Mouse (Mus musculus) B cell, adult 62 days (primary cell): ENCODE results near the gene Defa34. TPM values are rescaled to one million over a fixed set of nuclear protein-coding genes. Genes with fewer than 3 reads are reported as not detected.

ENCODE experiments used
- total RNA-seq: library from RNA; stranded (reverse); gene quantifications from 4 replicates; pipeline ENCODE4 v1.2.4, GENCODE M21; 2023

Gene Defa34
- not detected in 4 replicates for total RNA-seq

DNA sequence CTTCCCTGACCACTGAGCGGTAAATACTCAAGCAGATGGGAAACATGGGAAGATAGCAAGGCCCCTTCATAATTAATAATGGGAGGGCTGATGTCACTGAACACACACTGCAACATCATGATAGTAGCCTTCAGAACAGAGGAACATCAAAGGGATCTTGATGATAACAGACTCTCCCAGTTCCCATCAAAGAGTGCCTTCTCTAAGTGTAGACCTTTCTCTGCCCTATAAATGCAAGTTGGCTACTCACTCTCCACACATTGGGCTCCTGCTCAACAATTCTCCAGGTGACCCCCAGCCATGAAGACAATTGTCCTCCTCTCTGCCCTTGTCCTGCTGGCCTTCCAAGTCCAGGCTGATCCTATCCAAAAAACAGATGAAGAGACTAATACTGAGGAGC lies at the start of gene Defa34:
Gene Defa34 (plus strand): TSS at position 301 of the 400 bp plus-strand sequence.

DNA sequence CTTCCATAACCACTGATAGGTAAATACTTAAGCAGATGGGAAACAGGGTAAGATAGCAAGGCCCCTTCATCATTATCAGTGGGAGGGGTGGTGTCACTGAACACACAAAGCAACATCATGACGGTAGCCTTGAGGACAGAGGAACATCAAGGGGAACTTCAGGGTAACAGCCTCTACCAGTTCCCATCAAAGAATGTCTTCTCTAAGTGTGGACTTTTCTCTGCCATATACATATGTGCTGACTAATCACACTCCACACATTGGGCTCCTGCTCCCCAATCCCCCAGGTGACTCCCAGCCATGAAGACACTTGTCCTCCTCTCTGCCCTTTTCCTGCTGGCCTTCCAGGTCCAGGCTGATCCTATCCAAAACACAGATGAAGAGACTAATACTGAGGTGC lies 47.7 kb upstream of the Defa34 start, which contains the start of gene Defa26:
Gene Defa26 (plus strand): TSS at position 301 of the 400 bp plus-strand sequence.

DNA sequence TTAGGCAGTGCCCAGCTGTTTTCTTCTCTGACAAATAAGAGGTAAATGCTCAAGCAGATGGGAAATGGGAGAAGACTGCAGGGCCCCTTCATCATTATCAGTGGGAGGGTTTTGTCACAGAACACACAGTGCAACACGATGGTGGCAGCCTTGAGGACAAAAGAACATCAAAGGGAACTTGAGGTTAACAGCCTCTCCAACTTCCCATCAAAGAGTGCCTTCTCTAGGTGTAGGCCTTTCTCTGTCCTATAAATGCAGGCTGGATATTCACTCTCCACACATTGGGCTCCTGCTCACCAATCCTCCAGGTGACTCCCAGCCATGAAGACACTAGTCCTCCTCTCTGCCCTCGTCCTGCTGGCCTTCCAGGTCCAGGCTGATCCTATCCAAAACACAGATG lies 10.1 kb upstream of the Defa34 start, which contains the start of gene Defa17:
Gene Defa17 (plus strand): TSS at position 301 of the 400 bp plus-strand sequence.

DNA sequence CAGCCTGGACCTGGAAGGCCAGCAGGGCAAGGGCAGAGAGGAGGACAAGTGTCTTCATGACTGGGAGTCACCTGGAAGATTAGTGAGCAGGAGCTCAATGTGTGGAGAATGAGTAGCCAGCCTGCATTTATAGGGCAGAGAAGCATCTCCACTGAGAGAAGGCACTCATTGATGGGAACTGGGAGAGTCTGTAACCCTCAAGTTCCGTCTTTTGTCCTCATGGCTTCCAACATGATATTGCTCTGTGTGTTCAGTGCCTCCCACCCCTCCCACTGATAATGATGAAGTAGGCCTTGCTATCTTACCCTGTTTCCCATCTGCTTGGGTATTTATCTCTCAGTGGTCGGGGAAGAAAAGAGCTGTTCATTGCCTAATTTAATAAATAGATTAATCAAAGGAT lies 37.9 kb downstream of the Defa34 start, which contains the start of gene AY761184:
Gene AY761184 (minus strand): TSS at position 101 of the 400 bp plus-strand sequence.

Other genes with a start within 250 kb of the Defa34 start
- gene Defa36, start 238.4 kb upstream of the Defa34 start, total RNA-seq, result not detected in 4 replicates
- gene Gm7849, start 209.2 kb upstream of the Defa34 start, total RNA-seq, result not detected in 4 replicates
- gene Defa20, start 156.5 kb upstream of the Defa34 start, total RNA-seq, result not detected in 4 replicates
- not detected in 4 replicates for gene Defa32, start 136.8 kb upstream of the Defa34 start, total RNA-seq
- not detected in 4 replicates for gene Defa37, start 100.4 kb upstream of the Defa34 start, total RNA-seq
- not detected in 4 replicates for gene Defa28, start 82.8 kb upstream of the Defa34 start, total RNA-seq
- gene Gm7861, start 71.3 kb upstream of the Defa34 start, total RNA-seq, result not detected in 4 replicates
- gene Defa26, start 47.6 kb upstream of the Defa34 start, total RNA-seq, result not detected in 4 replicates
- gene Defa17, start 10.0 kb upstream of the Defa34 start, total RNA-seq, result not detected in 4 replicates
- gene AY761184, start 37.8 kb downstream of the Defa34 start, total RNA-seq, result not detected in 4 replicates
- not detected in 4 replicates for gene Defa24, start 68.7 kb downstream of the Defa34 start, total RNA-seq
- not detected in 4 replicates for gene Defb50, start 157.7 kb downstream of the Defa34 start, total RNA-seq
- gene Defb2, start 174.1 kb downstream of the Defa34 start, total RNA-seq, result not detected in 4 replicates
- gene Defb10, start 193.1 kb downstream of the Defa34 start, total RNA-seq, result not detected in 4 replicates
- not detected in 4 replicates for gene Defb9, start 219.6 kb downstream of the Defa34 start, total RNA-seq
- not detected in 4 replicates for gene Defb11, start 240.6 kb downstream of the Defa34 start, total RNA-seq